Mouse (Mus musculus) lung, postnatal 25 days (tissue): ENCODE results near the gene Tmem256.

Source experiments
- DNase-seq: peaks from one replicate; pipeline ENCODE4 v3.0.0; 2022; ENCODE audit warnings: low spot score

Gene Tmem256

GRCm38 (mm10) chr11:69884240-69884639 lies 45.9 kb downstream of the Tmem256 start:
- no peak for DNase-seq

GRCm38 (mm10) chr11:69884663-69885062 lies 46.3 kb downstream of the Tmem256 start:
- no peak for DNase-seq

- peak; percentile 53 for DNase-seq
Observed at GRCm38 (mm10) chr11:69886907-69887635, 48.8 kb downstream of the Tmem256 start.
